Mouse (Mus musculus) lung, postnatal 0 days (tissue): ENCODE data around the gene Gid4. TPM values are rescaled to one million over a fixed set of nuclear protein-coding genes. Genes with fewer than 3 reads are reported as not detected.
"Not testable (repeated sequence)": the region's sequence is repeated elsewhere in the genome, so short reads cannot be mapped to it uniquely, and the experiment has no call there.

Source experiments
- ATAC-seq: fragments of 200-750 bp; cut with Nextera tagmentation; 2 replicates; pipeline ENCODE4 v1.8.0; 2017; ENCODE audit warnings: moderate library complexity
- DNase-seq: peaks from one replicate; pipeline ENCODE4 v3.0.0-alpha.2; 2016; ENCODE audit warnings: low spot score
- H3K27ac ChIP-seq: fragments of 300-500 bp; sonication (generic); 2 replicates; pipeline ENCODE4 v1.5.1; 2014; ENCODE audit warnings: antibody characterized with exemption, mild to moderate bottlenecking, low read length, mixed read lengths
- H3K27me3 ChIP-seq: fragments of 300-500 bp; sonication (generic); replicated peaks from 2 replicates; pipeline ENCODE4 v1.6.1; 2014; ENCODE audit warnings: low read length, mixed read lengths; ENCODE audit not compliant: insufficient read depth
- H3K36me3 ChIP-seq: fragments of 300-500 bp; sonication (generic); 2 replicates; pipeline ENCODE4 v1.6.1; 2014; ENCODE audit warnings: low read length, mixed read lengths; ENCODE audit not compliant: insufficient read depth
- H3K4me1 ChIP-seq: fragments of 300-500 bp; sonication (generic); 2 replicates; pipeline ENCODE4 v1.6.1; 2014; ENCODE audit warnings: antibody characterized with exemption, low read depth, low read length, mixed read lengths; ENCODE audit not compliant: insufficient read depth
- H3K4me2 ChIP-seq: fragments of 300-500 bp; sonication (generic); replicated peaks from 2 replicates; pipeline ENCODE4 v1.6.1; 2014; ENCODE audit warnings: low read depth, mild to moderate bottlenecking, low read length, moderate library complexity, mixed read lengths
- H3K4me3 ChIP-seq: fragments of 300-500 bp; sonication (generic); 2 replicates; pipeline ENCODE4 v1.5.1; 2014; ENCODE audit warnings: low read depth, low read length
- H3K9ac ChIP-seq: fragments of 300-500 bp; sonication (generic); replicated peaks from 2 replicates; pipeline ENCODE4 v1.6.1; 2014; ENCODE audit warnings: low read depth, mild to moderate bottlenecking
- H3K9me3 ChIP-seq: fragments of 300-500 bp; sonication (generic); 2 replicates; pipeline ENCODE4 v1.6.1; 2016; ENCODE audit warnings: low read length, mixed read lengths
- CTCF ChIP-seq: IDR thresholded peaks from 2 replicates; pipeline ENCODE4 v1.5.1; 2016; ENCODE audit warnings: antibody characterized with exemption, mild to moderate bottlenecking
- EP300 ChIP-seq: IDR thresholded peaks from 2 replicates; pipeline ENCODE4 v1.6.1; 2016; ENCODE audit warnings: antibody characterized with exemption, mild to moderate bottlenecking, control low read depth
- WGBS: fragments of 180-500 bp; shearing (Covaris S2); extraction: QIAGEN DNeasy Blood & Tissue Kit; methylation state at CpG from one replicate; pipeline ENCODE4 v1.1.7; 2014; 5-methylcytosine and 5-hydroxymethylcytosine counted together
- polyA plus RNA-seq: library from polyadenylated mRNA; unstranded; fragments of >200 nt; fragmentation: Nextera tagmentation; extraction: Ambion mirVana; gene quantifications from 2 replicates; pipeline ENCODE4 v1.2.1, GENCODE M21; 2015

The Gid4 gene
- polyA plus RNA-seq, 1 experiment from 2014 or later: 12.6 TPM

DNA sequence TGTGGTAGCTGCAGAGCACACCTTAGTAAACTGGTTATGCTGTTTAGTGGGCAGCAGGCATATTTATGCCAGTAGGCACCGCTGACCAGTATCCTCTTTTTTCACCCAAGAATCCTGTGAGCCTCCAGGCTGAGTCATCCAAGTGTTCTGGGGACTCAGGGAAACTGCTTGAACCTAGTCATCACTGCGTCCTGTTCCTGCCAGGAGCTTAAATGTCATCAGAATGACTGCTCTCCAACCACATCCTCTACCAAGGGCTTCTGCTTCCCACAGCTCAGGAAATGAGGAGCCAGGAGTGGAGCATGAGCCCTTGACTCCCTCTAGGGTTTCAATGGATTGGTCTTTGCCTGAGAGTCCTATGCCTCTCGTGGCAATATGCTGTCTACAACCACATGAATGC is 19.7 kb downstream of the Gid4 start:
- Histone ChIP-seq H3K27me3 (no peaks in the 10 kb centered on the region), H3K4me3 (no peak overlapping the region), H3K4me2 (no peak overlapping the region), H3K36me3 (peaks cover 22% of the 10 kb centered on the region), H3K9ac (no peak overlapping the region), H3K4me1 (no peaks in the 10 kb centered on the region), H3K27ac (no peak overlapping the region), H3K9me3 (no peaks in the 10 kb centered on the region)
- WGBS: 87% methylated on average over 3 of the region's 3 CpGs
- DNase-seq: no peak
- TF ChIP-seq EP300: no peak
- no peak for TF ChIP-seq CTCF
- ATAC-seq: no peak

GRCm38 (mm10) chr11:60439621-60440020 is 22.7 kb downstream of the Gid4 start:
- 18% methylated on average over 1 of the region's 1 CpGs for WGBS

GRCm38 (mm10) chr11:60440176-60440575 is 23.2 kb downstream of the Gid4 start:
- H3K27me3 ChIP-seq: no peaks in the 10 kb centered on the region
- H3K4me1 ChIP-seq: no peaks in the 10 kb centered on the region
- TF ChIP-seq EP300 (no peak), CTCF (no peak)
- 0 out of 2 replicates have a peak overlapping the region, but pooled peaks have one; percentile 21 for H3K27ac ChIP-seq
- no peak overlapping the region for H3K4me3 ChIP-seq
- peaks cover 27% of the 10 kb centered on the region for H3K36me3 ChIP-seq
- H3K4me2 ChIP-seq: no peak overlapping the region
- peak; percentile 51 for DNase-seq
- no peak overlapping the region for H3K9ac ChIP-seq
- H3K9me3 ChIP-seq: no peaks in the 10 kb centered on the region
- no peak for ATAC-seq
- 32% methylated on average over 7 of the region's 7 CpGs for WGBS

More at GRCm38 (mm10) chr11:60439621-60440020, 22.7 kb downstream of the Gid4 start:
- not testable (repeated sequence) for H3K9ac ChIP-seq, H3K27ac ChIP-seq, H3K9me3 ChIP-seq, H3K4me3 ChIP-seq, H3K4me1 ChIP-seq, DNase-seq, H3K4me2 ChIP-seq, H3K27me3 ChIP-seq, ATAC-seq
- peaks cover 27% of the 10 kb centered on the region for H3K36me3 ChIP-seq

DNA sequence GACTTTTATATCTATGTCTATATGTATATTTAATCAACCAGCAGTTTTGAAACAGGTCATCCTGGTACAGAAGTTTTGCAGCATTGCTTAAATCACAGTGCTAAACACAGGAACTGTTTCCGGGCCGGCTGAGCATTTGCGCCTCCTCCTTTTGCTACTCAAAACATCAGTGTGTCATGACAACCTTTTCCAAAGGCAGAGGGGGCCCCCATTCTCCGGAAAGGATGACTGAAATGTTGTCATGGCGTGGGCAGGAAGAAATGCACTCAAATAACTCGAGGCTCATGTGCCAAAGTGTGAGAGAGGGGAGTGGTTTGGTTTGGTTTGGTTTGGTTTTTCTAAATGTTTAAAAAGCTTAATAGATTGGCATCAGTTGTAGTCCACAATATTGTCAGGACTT is 26.0 kb downstream of the Gid4 start:
- no peaks in the 10 kb centered on the region for H3K27me3 ChIP-seq
- WGBS: 84% methylated on average over 6 of the region's 6 CpGs
- no peak overlapping the region for H3K27ac ChIP-seq
- H3K36me3 ChIP-seq: peaks cover 11% of the 10 kb centered on the region
- DNase-seq (no peak), ATAC-seq (no peak)
- TF ChIP-seq CTCF: no peak
- TF ChIP-seq EP300: no peak
- no peak overlapping the region for H3K9ac ChIP-seq
- no peaks in the 10 kb centered on the region for H3K9me3 ChIP-seq
- no peak overlapping the region for H3K4me2 ChIP-seq
- H3K4me3 ChIP-seq: no peak overlapping the region
- H3K4me1 ChIP-seq: no peaks in the 10 kb centered on the region

GRCm38 (mm10) chr11:60444007-60444406 is 27.1 kb downstream of the Gid4 start:
- no peaks in the 10 kb centered on the region for H3K4me1 ChIP-seq
- DNase-seq (no peak), ATAC-seq (no peak)
- 75% methylated on average over 4 of the region's 4 CpGs for WGBS
- no peak overlapping the region for H3K9ac ChIP-seq
- no peak overlapping the region for H3K4me2 ChIP-seq
- H3K36me3 ChIP-seq: peaks cover 8% of the 10 kb centered on the region; the same call in 1 of the 2 replicates
- no peak for TF ChIP-seq EP300
- no peak for TF ChIP-seq CTCF
- H3K27me3 ChIP-seq: no peaks in the 10 kb centered on the region
- no peaks in the 10 kb centered on the region for H3K9me3 ChIP-seq
- H3K27ac ChIP-seq: no peak overlapping the region
- no peak overlapping the region for H3K4me3 ChIP-seq

DNA sequence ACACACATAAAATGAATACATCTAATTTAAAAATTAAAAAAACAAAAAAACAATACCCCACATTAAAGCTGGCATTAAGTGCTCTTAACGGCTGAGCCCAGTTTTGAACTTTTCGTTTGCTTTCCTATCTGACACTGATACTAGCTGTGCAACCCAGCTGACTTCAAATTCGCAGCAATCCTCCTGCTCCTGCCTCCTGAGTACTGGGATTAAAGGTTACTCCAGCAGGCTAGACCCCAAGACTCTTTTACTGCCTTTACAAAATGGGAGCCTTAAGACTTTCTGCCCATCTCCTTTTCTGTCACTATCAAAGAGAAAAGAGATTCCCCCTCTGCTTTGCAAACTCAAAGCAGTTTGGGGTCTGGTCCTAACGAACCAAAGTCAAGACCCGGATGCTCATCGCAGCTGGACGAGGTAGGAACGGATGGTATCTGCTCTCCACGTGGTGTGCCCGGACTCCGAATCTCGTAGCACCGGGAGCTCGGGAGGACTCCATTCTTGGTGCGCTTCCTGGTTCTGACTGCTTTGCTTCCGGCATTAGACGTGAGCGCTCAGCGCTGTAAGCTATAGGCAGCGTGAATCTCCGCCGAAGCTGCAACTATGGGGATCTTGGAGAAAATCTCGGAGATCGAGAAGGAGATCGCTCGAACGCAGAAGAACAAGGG is 37.3 kb downstream of the Gid4 start, which contains the start of gene Drg2:
Gene Drg2 (plus strand): TSS at position 512 of the 665 bp plus-strand sequence.
- WGBS: 4% methylated on average over 27 of the region's 27 CpGs
- Histone ChIP-seq H3K4me3 (peak within 1 kb of the TSS; percentile 59), H3K4me2 (peak within 1 kb of the TSS; percentile 63), H3K9me3 (no peaks in the 10 kb centered on the region), H3K36me3 (peaks cover 10% of the 10 kb centered on the region; the same call in 1 of the 2 replicates), H3K27ac (peak within 1 kb of the TSS; percentile 80), H3K27me3 (no peaks in the 10 kb centered on the region), H3K9ac (peak within 1 kb of the TSS; percentile 64), H3K4me1 (no peaks in the 10 kb centered on the region)
- ATAC-seq: peak; percentile 96
- TF ChIP-seq CTCF (no peak), EP300 (no peak)
- peak; percentile 93 for DNase-seq
